Mouse (Mus musculus) spleen, adult 2 months (tissue): ENCODE data around the gene App.

Experiments
- CTCF ChIP-seq: fragments of 200-500 bp; IDR thresholded peaks from 2 replicates; pipeline ENCODE4 v1.5.1; 2011; ENCODE audit warnings: mild to moderate bottlenecking, inconsistent platforms; ENCODE audit not compliant: insufficient read depth, insufficient read length, insufficient replicate concordance; ENCODE audit errors: extremely low read depth
- POLR2A ChIP-seq: fragments of 200-500 bp; IDR thresholded peaks from 2 replicates; pipeline ENCODE4 v1.6.1; 2011; ENCODE audit warnings: low read depth, low read length, inconsistent platforms

GRCm38 (mm10) chr16:84992888-84993287 lies 180.7 kb downstream of the App start:
- TF ChIP-seq CTCF, result no peak
- TF ChIP-seq POLR2A, result no peak
